Mouse (Mus musculus) liver, embryonic 14.5 days (tissue): ENCODE results near the gene Gabrr2.

Experiments
- CTCF ChIP-seq: IDR thresholded peaks from 2 replicates; pipeline ENCODE4 v1.5.1; 2016; ENCODE audit warnings: antibody characterized with exemption, low read depth, control low read depth
- EP300 ChIP-seq: IDR thresholded peaks from 2 replicates; pipeline ENCODE4 v1.6.1; 2016; ENCODE audit warnings: antibody characterized with exemption, low read depth

DNA sequence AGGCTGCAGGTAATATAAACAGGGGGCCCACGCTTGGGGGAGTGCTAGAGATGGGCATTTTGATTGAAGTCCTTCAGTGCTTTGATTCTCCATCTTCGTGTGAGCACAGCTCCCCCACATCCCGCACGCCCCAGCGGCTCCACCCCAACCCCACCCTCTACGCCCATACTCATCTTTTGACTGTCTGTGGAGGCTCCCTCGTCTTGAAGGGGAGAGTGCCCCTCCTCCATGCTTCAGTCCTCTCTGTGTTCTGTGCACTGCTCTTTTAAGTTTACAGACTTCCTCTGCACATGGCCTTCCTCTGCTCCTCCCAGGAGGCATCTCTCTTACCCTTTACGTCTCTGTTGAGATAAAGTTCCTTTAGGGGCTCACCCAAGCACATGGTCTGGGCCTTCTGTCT is 14.9 kb downstream of the Gabrr2 start:
- TF ChIP-seq CTCF (no peak), EP300 (no peak)
